Mouse (Mus musculus) subcutaneous adipose tissue, adult 2 months (tissue): ENCODE results near the gene Slc1a7. TPM values are rescaled to one million over a fixed set of nuclear protein-coding genes. Genes with fewer than 3 reads are reported as not detected.

ENCODE experiments used
- polyA plus RNA-seq: library from polyadenylated mRNA; depleted of rRNA; stranded (reverse); fragments of >200 nt; gene quantifications from 2 replicates; pipeline ENCODE4 v1.2.3, GENCODE M21; 2012; ENCODE audit warnings: low replicate concordance; rRNA removed

Gene Slc1a7
- 0.14 and 0.16 TPM in 2 replicates for polyA plus RNA-seq

DNA sequence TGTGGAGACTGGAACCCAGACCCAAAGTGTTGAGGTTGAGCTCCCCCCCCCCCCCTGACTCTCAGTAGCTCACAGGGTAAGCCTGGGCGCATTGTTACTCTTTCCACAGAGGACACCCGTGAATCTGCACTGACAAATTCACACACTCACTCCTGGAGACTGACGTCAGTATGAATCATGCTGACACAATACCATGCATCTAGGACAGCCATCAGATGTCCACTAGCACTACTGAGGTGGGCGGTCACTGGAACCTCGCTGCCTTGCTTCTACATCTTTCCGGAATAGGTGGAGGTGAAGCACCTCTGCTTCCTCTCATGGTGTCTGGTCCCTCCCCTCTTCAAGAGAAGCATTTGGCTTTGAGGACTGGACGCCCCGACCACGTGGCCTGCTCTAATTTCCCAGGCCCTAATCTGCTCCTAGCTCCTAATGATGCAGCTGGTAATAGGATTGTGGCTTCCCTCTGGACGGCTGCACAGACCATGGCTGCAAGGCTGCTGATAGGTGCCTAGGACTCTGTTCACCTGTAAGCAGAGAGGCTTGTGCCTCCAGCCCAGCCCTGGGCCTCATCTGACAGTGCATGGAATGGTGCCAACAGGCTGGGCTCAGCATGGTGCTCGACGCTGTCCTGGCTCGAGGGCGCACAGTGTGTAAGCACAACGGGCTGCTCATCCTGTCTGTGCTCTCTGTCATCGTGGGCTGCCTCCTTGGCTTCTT is at the start of gene Slc1a7:
Gene Slc1a7 (plus strand): TSS at position 367 of the 717 bp plus-strand sequence.

DNA sequence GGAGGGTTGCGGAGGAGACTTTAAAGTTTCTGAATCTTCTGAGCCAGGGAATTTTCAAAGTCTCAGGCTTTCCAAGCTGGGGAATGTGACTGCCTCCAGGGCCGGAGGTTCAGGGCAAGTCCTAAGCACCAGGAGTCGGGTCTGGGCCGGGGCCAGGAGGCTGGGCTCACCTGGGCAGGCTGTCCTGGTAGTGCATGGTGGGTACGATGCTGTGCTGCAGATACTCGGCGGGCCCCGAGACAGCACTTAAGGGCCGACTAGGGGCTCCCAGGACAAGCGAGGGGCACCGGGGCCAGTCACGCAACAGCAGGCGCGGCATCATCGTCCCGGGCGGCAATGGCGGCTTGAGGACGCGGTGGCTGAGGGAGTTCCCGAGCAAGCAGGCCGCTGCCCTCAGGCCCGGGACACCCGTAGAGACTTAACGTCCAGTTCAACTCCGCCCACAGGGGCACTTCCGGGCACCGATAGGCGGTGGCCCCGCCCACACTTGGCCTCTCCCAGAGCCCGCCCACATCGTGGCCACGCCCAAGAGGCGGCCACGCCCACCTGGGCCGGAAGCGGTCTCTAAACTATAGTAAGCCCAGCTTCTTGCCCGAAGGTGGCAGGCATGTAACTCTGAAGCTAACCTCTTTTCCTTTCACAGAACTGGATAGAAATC is 44.9 kb upstream of the Slc1a7 start, which contains the start of gene Cpt2:
Gene Cpt2 (minus strand): TSS at position 466 of the 658 bp plus-strand sequence.

Other genes starting within 250 kb of the Slc1a7 start
- 0.73 and 2.3 TPM in 2 replicates for gene Lrp8, start 166.1 kb upstream of the Slc1a7 start, polyA plus RNA-seq
- 25.1 and 45.0 TPM in 2 replicates for gene Magoh, start 88.6 kb upstream of the Slc1a7 start, polyA plus RNA-seq
- 47.7 and 65.7 TPM in 2 replicates for gene 0610037L13Rik, start 78.5 kb upstream of the Slc1a7 start, polyA plus RNA-seq
- gene Cpt2, start 44.7 kb upstream of the Slc1a7 start, polyA plus RNA-seq: 122 and 242 TPM in 2 replicates
- 36.7 and 61.3 TPM in 2 replicates for gene Podn, start 128.1 kb downstream of the Slc1a7 start, polyA plus RNA-seq
- 320 and 765 TPM in 2 replicates for gene Scp2, start 176.7 kb downstream of the Slc1a7 start, polyA plus RNA-seq
- gene Echdc2, start 197.1 kb downstream of the Slc1a7 start, polyA plus RNA-seq: 82.3 and 97.5 TPM in 2 replicates
- 2.3 and 2.8 TPM in 2 replicates for gene Zyg11a, start 249.7 kb downstream of the Slc1a7 start, polyA plus RNA-seq